Mouse (Mus musculus) urinary bladder, postnatal 10 days (tissue): ENCODE results near the gene Axdnd1.
"Not testable (repeated sequence)": the region's sequence is repeated elsewhere in the genome, so short reads cannot be mapped to it uniquely, and the experiment has no call there.

Source experiments
- DNase-seq: peaks from one replicate; pipeline ENCODE4 v3.0.0; 2022; ENCODE audit warnings: low spot score

Gene Axdnd1

GRCm38 (mm10) chr1:156437016-156437708 is 16.2 kb upstream of the Axdnd1 start:
- no peak for DNase-seq

GRCm38 (mm10) chr1:156433497-156433896 is 12.5 kb upstream of the Axdnd1 start:
- DNase-seq, result no peak

GRCm38 (mm10) chr1:156432498-156432897 is 11.5 kb upstream of the Axdnd1 start:
- DNase-seq, result no peak

- DNase-seq, result no peak
Measured at GRCm38 (mm10) chr1:156428434-156428833, 7.5 kb upstream of the Axdnd1 start.

GRCm38 (mm10) chr1:156425746-156426145 is 4.8 kb upstream of the Axdnd1 start:
- DNase-seq, result no peak

- no peak for DNase-seq
Measured at GRCm38 (mm10) chr1:156424054-156424453, 3.1 kb upstream of the Axdnd1 start.

GRCm38 (mm10) chr1:156423493-156423892 is 2.5 kb upstream of the Axdnd1 start:
- no peak for DNase-seq

- no peak for DNase-seq
Measured at GRCm38 (mm10) chr1:156422856-156423255, 1.9 kb upstream of the Axdnd1 start.

GRCm38 (mm10) chr1:156418170-156418569 is 2.8 kb downstream of the Axdnd1 start:
- DNase-seq, result no peak

GRCm38 (mm10) chr1:156408521-156408920 is 12.4 kb downstream of the Axdnd1 start:
- no peak for DNase-seq

- DNase-seq, result no peak
Measured at GRCm38 (mm10) chr1:156408004-156408403, 13.0 kb downstream of the Axdnd1 start.

GRCm38 (mm10) chr1:156403251-156403650 is 17.7 kb downstream of the Axdnd1 start:
- no peak for DNase-seq

- no peak for DNase-seq
Measured at GRCm38 (mm10) chr1:156402491-156402890, 18.5 kb downstream of the Axdnd1 start.

GRCm38 (mm10) chr1:156400159-156400558 is 20.8 kb downstream of the Axdnd1 start:
- DNase-seq, result not testable (repeated sequence)

GRCm38 (mm10) chr1:156393148-156393547 is 27.8 kb downstream of the Axdnd1 start:
- no peak for DNase-seq

- no peak for DNase-seq
Measured at GRCm38 (mm10) chr1:156386880-156387279, 34.1 kb downstream of the Axdnd1 start.

GRCm38 (mm10) chr1:156386232-156386631 is 34.7 kb downstream of the Axdnd1 start:
- no peak for DNase-seq

GRCm38 (mm10) chr1:156381217-156381616 is 39.7 kb downstream of the Axdnd1 start:
- DNase-seq, result no peak

GRCm38 (mm10) chr1:156365740-156366139 is 55.2 kb downstream of the Axdnd1 start, which contains the start of gene Gm2000:
Gene Gm2000, plus strand, starts transcription at chr1:156366040.
- no peak for DNase-seq

GRCm38 (mm10) chr1:156352466-156352865 is 68.5 kb downstream of the Axdnd1 start:
- no peak for DNase-seq

- DNase-seq, result no peak
Measured at GRCm38 (mm10) chr1:156350441-156350840, 70.5 kb downstream of the Axdnd1 start.

- no peak for DNase-seq
Measured at GRCm38 (mm10) chr1:156349031-156349430, 71.9 kb downstream of the Axdnd1 start.

GRCm38 (mm10) chr1:156345633-156346032 is 75.3 kb downstream of the Axdnd1 start:
- DNase-seq, result no peak

- no peak for DNase-seq
Measured at GRCm38 (mm10) chr1:156344433-156344832, 76.5 kb downstream of the Axdnd1 start.
